Mouse (Mus musculus) stomach, postnatal 0 days (tissue): ENCODE measurements at regions not wholly inside any gene's neighbourhood (a gene's known extent, or its start where the extent isn't known, plus 50 kb on each side); places are given as distances from the start of the nearest gene placed in this dataset.

Experiments used
- CTCF ChIP-seq: IDR thresholded peaks from 2 replicates; pipeline ENCODE4 v1.5.1; 2016; ENCODE audit warnings: antibody characterized with exemption, low read depth, mild to moderate bottlenecking, moderate library complexity
- EP300 ChIP-seq: optimal IDR thresholded peaks from 2 replicates; pipeline ENCODE3; 2016; ENCODE audit warnings: antibody characterized with exemption

DNA sequence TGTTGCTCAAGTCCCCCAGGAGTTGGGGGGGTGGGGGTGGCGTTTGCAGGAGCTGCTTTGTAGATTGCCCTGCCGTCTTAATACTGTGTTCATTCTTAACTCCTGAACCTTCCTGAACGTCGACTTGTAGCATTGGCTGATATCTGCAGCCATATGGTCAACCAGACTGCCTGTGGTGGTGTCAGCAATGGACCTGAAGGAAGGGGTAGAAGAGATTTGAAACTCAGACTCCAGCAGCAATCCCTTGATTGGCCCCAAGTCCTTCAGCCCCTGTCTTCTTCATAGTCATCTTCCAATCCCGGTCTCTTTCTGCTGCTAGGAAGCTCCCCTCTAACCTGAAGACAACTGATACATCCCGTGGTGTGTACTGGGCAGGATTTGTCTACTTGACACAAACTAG lies 433.9 kb upstream of the Zmiz1 start:
- TF ChIP-seq CTCF (no peak), EP300 (no peak)
